Mouse (Mus musculus) limb, embryonic 14.5 days (tissue): ENCODE results near the gene Pde10a. TPM values are rescaled to one million over a fixed set of nuclear protein-coding genes. Genes with fewer than 3 reads are reported as not detected.

Source experiments
- ATAC-seq: fragments of 200-750 bp; cut with Nextera tagmentation; 2 replicates; pipeline ENCODE4 v1.8.0; 2017; ENCODE audit warnings: low read depth, moderate number of reproducible peaks, moderate TSS enrichment; ENCODE audit not compliant: low FRiP score
- DNase-seq: peaks from one replicate; pipeline ENCODE4 v3.0.0-alpha.2; 2015; ENCODE audit warnings: low spot score
- H3K27ac ChIP-seq: fragments of 300-500 bp; sonication (generic); replicated peaks from 2 replicates; pipeline ENCODE4 v1.5.1; 2014; ENCODE audit warnings: low read depth, mild to moderate bottlenecking, low read length, moderate library complexity, mixed read lengths
- H3K27me3 ChIP-seq: fragments of 300-500 bp; sonication (generic); 2 replicates; pipeline ENCODE4 v1.6.1; 2014; ENCODE audit warnings: low read length, mixed read lengths; ENCODE audit not compliant: control insufficient read depth, insufficient read depth
- H3K36me3 ChIP-seq: fragments of 300-500 bp; sonication (generic); 2 replicates; pipeline ENCODE4 v1.6.1; 2014; ENCODE audit warnings: mild to moderate bottlenecking, low read length, moderate library complexity, mixed read lengths; ENCODE audit not compliant: control insufficient read depth, insufficient read depth
- H3K4me1 ChIP-seq: fragments of 300-500 bp; sonication (generic); 2 replicates; pipeline ENCODE4 v1.6.1; 2014; ENCODE audit warnings: antibody characterized with exemption, low read length, mixed read lengths; ENCODE audit not compliant: control insufficient read depth, insufficient read depth
- H3K4me2 ChIP-seq: fragments of 300-500 bp; sonication (generic); replicated peaks from 2 replicates; pipeline ENCODE4 v1.6.1; 2014; ENCODE audit warnings: low read depth, mild to moderate bottlenecking, low read length, moderate library complexity; ENCODE audit not compliant: severe bottlenecking
- H3K4me3 ChIP-seq: fragments of 300-500 bp; sonication (generic); replicated peaks from 2 replicates; pipeline ENCODE4 v1.5.1; 2014; ENCODE audit warnings: low read length
- H3K9ac ChIP-seq: fragments of 300-500 bp; sonication (generic); 2 replicates; pipeline ENCODE4 v1.6.1; 2014; ENCODE audit warnings: mild to moderate bottlenecking, low read depth, low read length, moderate library complexity; ENCODE audit not compliant: severe bottlenecking
- H3K9me3 ChIP-seq: fragments of 300-500 bp; sonication (generic); 2 replicates; pipeline ENCODE4 v1.6.1; 2016; ENCODE audit warnings: low read length; ENCODE audit not compliant: control insufficient read depth
- POLR2A ChIP-seq: fragments of 200-500 bp; IDR thresholded peaks from 2 replicates; pipeline ENCODE4 v1.8.0; 2012; ENCODE audit warnings: inconsistent platforms, mild to moderate bottlenecking, moderate library complexity, borderline replicate concordance; ENCODE audit not compliant: insufficient read depth, insufficient read length; ENCODE audit errors: extremely low read depth
- WGBS: fragments of 180-500 bp; shearing (Covaris S2); extraction: QIAGEN DNeasy Blood & Tissue Kit; methylation state at CpG from one replicate; pipeline ENCODE4 v1.1.7; 2014; 5-methylcytosine and 5-hydroxymethylcytosine counted together
- polyA plus RNA-seq, 2 experiments: library from polyadenylated mRNA; depleted of rRNA in 1 of 2; stranded (reverse) in 1 of 2; unstranded in 1 of 2; fragments of >200 nt; fragmentation: Nextera tagmentation in 1 of 2; extraction: Ambion mirVana in 1 of 2; gene quantifications; 2 replicates each; pipeline versions ENCODE4 v1.2.1 to v1.2.3; 2012 to 2014

The Pde10a gene
- polyA plus RNA-seq, 2 experiments, result 3.8 to 5.0 TPM

DNA sequence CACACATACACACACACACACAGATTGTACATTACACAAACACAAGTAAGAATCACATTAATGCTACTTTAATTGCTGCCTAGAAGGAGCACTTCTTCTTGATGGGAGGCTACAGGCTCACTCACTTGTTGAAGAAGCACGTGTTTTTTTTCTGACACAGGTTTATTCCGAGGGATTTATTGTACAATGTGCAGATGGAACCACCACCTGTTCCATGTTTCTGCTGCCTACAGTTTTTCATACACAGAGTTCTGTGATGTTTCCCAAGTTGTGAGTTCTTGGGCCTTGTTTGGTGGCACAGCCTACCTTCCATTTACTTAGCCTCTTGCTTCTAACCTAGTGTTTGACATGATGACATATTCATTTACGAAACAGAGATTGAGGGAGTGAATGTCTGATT is 387.8 kb downstream of the Pde10a start:
- no peak overlapping the region for H3K4me3 ChIP-seq
- no peaks in the 10 kb centered on the region for H3K4me1 ChIP-seq
- no peak overlapping the region for H3K9ac ChIP-seq
- WGBS, result 79% methylated on average over 3 of the region's 3 CpGs
- no peaks in the 10 kb centered on the region for H3K27me3 ChIP-seq
- no peaks in the 10 kb centered on the region for H3K9me3 ChIP-seq
- no peak overlapping the region for H3K4me2 ChIP-seq
- H3K27ac ChIP-seq, result no peak overlapping the region
- TF ChIP-seq POLR2A, result no peak
- no peaks in the 10 kb centered on the region for H3K36me3 ChIP-seq
- DNase-seq (no peak), ATAC-seq (no peak)

DNA sequence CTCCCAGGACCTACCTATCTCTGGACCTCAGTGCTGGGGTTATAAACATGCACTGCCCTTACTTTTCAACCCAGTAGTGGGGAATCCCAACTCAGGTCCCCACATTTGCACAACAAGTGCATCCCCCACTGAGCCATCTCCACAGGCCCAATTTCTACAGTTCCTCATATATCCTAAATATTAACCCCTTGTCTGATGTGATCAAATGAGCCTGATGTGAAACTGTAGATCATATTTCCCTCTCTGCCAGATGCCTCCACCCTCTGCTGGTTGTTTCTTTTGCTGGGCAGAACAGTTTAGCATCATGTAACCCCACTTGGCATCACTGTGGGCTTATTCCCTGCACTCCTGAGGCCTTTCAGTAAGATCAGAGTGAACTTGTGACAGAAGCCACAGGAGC is 390.5 kb downstream of the Pde10a start:
- Histone ChIP-seq H3K4me1 (no peaks in the 10 kb centered on the region), H3K36me3 (no peaks in the 10 kb centered on the region), H3K4me3 (no peak overlapping the region), H3K9ac (no peak overlapping the region), H3K9me3 (no peaks in the 10 kb centered on the region), H3K27me3 (no peaks in the 10 kb centered on the region), H3K4me2 (no peak overlapping the region), H3K27ac (no peak overlapping the region)
- DNase-seq (no peak), ATAC-seq (no peak)
- no peak for TF ChIP-seq POLR2A

DNA sequence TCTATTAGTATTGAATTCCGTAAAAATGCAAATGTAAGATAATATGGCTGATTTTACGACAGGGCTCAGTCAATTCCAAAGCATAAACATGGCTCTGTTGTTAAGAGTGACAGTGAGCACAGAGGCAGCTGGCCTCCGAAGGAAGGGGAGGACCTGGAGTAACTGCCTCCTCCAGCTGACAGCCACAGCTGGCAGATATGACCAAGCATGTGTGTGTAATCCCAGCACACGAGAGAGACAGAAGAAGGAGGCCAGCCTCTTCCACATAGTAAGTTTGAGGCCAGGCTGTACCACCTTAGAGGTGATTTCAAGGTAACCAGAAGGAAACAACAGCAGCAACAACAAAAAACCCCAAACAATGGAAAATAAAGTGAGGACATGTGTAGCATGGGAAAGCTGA is 397.9 kb downstream of the Pde10a start:
- Histone ChIP-seq H3K4me3 (no peak overlapping the region), H3K9me3 (no peaks in the 10 kb centered on the region), H3K4me2 (no peak overlapping the region), H3K9ac (no peak overlapping the region), H3K27ac (no peak overlapping the region), H3K27me3 (no peaks in the 10 kb centered on the region), H3K4me1 (no peaks in the 10 kb centered on the region; the same call in 1 of the 2 replicates), H3K36me3 (no peaks in the 10 kb centered on the region)
- DNase-seq (no peak), ATAC-seq (no peak; the same call in 1 of the 2 replicates)
- 31% methylated on average over 4 of the region's 4 CpGs for WGBS
- TF ChIP-seq POLR2A, result no peak

DNA sequence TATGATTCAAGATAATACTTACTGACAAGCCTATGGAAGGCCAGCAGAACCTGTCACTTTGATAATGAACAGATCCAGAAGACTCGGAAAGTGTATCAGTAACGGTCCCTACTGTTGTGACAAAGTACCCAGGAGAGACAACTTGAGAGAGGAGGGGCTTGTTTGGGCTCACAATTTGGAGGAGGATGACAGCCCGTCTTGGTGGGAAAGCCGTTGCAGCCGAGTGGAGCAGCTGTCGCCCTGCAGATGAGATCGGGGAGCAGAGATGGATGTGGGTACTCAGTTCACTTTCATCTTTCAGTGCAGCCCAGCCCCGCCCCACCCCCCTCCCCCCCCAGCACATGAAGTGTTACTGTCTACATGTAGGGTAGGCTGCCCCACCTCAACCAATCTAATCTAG is 398.6 kb downstream of the Pde10a start:
- DNase-seq, result no peak
- no peak overlapping the region for H3K4me2 ChIP-seq
- H3K36me3 ChIP-seq, result no peaks in the 10 kb centered on the region
- H3K27ac ChIP-seq, result no peak overlapping the region
- no peak overlapping the region for H3K4me3 ChIP-seq
- H3K27me3 ChIP-seq, result no peaks in the 10 kb centered on the region
- H3K9me3 ChIP-seq, result no peaks in the 10 kb centered on the region
- no peak overlapping the region for H3K9ac ChIP-seq
- TF ChIP-seq POLR2A, result no peak
- ATAC-seq, result no peak
- H3K4me1 ChIP-seq, result no peaks in the 10 kb centered on the region; the same call in 1 of the 2 replicates
- 36% methylated on average over 8 of the region's 8 CpGs for WGBS

DNA sequence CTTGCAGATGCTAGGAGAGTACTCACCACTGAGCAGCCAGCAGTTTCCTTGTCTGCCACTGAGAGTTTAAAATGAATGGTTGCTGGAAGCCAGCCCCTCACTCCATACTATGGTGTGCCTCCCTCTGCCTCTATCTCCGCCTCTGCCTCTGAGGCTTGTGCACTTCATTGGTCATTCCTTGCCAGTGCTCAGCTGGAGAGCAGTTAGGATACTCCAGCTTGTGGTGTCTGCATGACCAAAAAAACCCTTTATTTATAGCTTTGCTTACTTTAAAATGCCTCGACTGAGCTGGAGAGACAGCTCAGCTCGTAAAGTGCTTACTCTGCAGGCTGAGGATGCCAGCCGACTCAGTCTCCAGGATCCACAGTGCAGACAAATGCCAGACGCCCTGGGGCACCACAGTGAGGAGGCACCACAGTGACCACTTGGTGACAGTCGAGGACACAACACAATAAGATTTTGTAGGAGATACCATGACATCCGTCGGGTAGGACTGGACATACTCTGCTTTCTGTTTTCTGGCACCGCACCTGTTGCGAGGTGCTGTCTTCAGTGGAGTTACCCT is 400.7 kb downstream of the Pde10a start:
- Histone ChIP-seq H3K9ac (no peak overlapping the region), H3K4me2 (no peak overlapping the region), H3K9me3 (no peaks in the 10 kb centered on the region), H3K4me3 (no peak overlapping the region), H3K27ac (no peak overlapping the region), H3K4me1 (no peaks in the 10 kb centered on the region; the same call in 1 of the 2 replicates), H3K36me3 (no peaks in the 10 kb centered on the region), H3K27me3 (no peaks in the 10 kb centered on the region)
- no peak for TF ChIP-seq POLR2A
- WGBS, result 50% methylated on average over 10 of the region's 10 CpGs
- no peak for ATAC-seq
- DNase-seq, result no peak

DNA sequence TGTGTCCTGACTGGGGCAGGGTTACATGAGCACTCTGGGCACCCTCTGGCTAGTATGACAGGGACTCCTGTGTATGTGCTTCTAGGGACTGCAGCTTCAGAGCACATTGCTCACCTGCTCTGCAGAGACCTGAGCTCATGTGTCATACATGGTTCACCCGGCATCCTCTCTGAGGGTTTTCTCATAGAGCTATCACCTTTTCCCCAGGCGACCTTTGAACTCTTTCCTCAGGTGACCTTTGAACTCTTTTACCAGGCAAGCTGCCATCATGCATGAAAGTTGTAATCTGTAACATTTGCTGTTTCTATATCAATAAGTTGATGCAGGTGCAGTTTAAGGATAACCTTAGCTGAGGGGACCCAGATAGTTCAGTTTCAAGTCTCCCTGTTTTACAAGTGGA is 403.4 kb downstream of the Pde10a start:
- Histone ChIP-seq H3K9me3 (no peaks in the 10 kb centered on the region), H3K27ac (no peak overlapping the region), H3K9ac (no peak overlapping the region), H3K4me3 (no peak overlapping the region), H3K36me3 (no peaks in the 10 kb centered on the region), H3K27me3 (no peaks in the 10 kb centered on the region), H3K4me2 (no peak overlapping the region), H3K4me1 (no peaks in the 10 kb centered on the region; the same call in 1 of the 2 replicates)
- TF ChIP-seq POLR2A, result no peak
- WGBS, result 69% methylated on average over 2 of the region's 2 CpGs
- no peak for DNase-seq
- no peak for ATAC-seq
